Mouse (Mus musculus): Measurements from ENCODE around the gene Hibch. TPM values are rescaled to one million over a fixed set of nuclear protein-coding genes. Genes with fewer than 3 reads are reported as not detected.
A peak's percentile ranks its signal among the peaks of the same experiment; 100 is the strongest.
"Not testable (repeated sequence)": the region's sequence is repeated elsewhere in the genome, so short reads cannot be mapped to it uniquely, and the experiment has no call there.

Hibch gene
- total RNA-seq, 2 experiments from 2014 or later: 16.1 to 17.0 TPM

- DNase-seq (ENCODE audit: extremely low spot score in 1 of 2, low spot score in 1 of 2): no peak
Measured at GRCm38 (mm10) chr1:52866007-52866406, 21.3 kb downstream of the Hibch start.

GRCm38 (mm10) chr1:52867876-52868275 is 23.1 kb downstream of the Hibch start:
- DNase-seq (ENCODE audit: extremely low spot score in 1 of 2, low spot score in 1 of 2): no peak

- DNase-seq (ENCODE audit: extremely low spot score in 1 of 2, low spot score in 1 of 2): no peak
Measured at GRCm38 (mm10) chr1:52884208-52884607, 39.5 kb downstream of the Hibch start.

GRCm38 (mm10) chr1:52909783-52910182 is 65.1 kb downstream of the Hibch start:
- DNase-seq (ENCODE audit: extremely low spot score in 1 of 2, low spot score in 1 of 2): no peak

- DNase-seq (ENCODE audit: extremely low spot score in 1 of 2, low spot score in 1 of 2): no peak
Measured at GRCm38 (mm10) chr1:52916655-52917054, 71.9 kb downstream of the Hibch start.

- DNase-seq (ENCODE audit: extremely low spot score in 1 of 2, low spot score in 1 of 2): not testable (repeated sequence)
Measured at GRCm38 (mm10) chr1:52918897-52919296, 74.2 kb downstream of the Hibch start.

- not testable (repeated sequence) for DNase-seq (ENCODE audit: extremely low spot score in 1 of 2, low spot score in 1 of 2)
Measured at GRCm38 (mm10) chr1:52924482-52924881, 79.8 kb downstream of the Hibch start.

- DNase-seq (ENCODE audit: extremely low spot score in 1 of 2, low spot score in 1 of 2): no peak
Measured at GRCm38 (mm10) chr1:52934494-52934893, 89.8 kb downstream of the Hibch start.

- DNase-seq (ENCODE audit: extremely low spot score in 1 of 2, low spot score in 1 of 2): no peak
Measured at GRCm38 (mm10) chr1:52939021-52939420, 94.3 kb downstream of the Hibch start.

GRCm38 (mm10) chr1:52947895-52948294 is 103.2 kb downstream of the Hibch start:
- no peak for DNase-seq (ENCODE audit: extremely low spot score in 1 of 2, low spot score in 1 of 2)

GRCm38 (mm10) chr1:52951146-52951868 is 106.6 kb downstream of the Hibch start:
- DNase-seq (ENCODE audit: extremely low spot score in 1 of 2, low spot score in 1 of 2): no peak

GRCm38 (mm10) chr1:52952143-52952542 is 107.4 kb downstream of the Hibch start:
- DNase-seq (ENCODE audit: extremely low spot score in 1 of 2, low spot score in 1 of 2): no peak

GRCm38 (mm10) chr1:52952551-52953397 is 108.0 kb downstream of the Hibch start:
- DNase-seq (ENCODE audit: extremely low spot score in 1 of 2, low spot score in 1 of 2): peak in 1 of 2 experiments; percentile 29

GRCm38 (mm10) chr1:52953548-52953947 is 108.8 kb downstream of the Hibch start:
- no peak for DNase-seq (ENCODE audit: extremely low spot score in 1 of 2, low spot score in 1 of 2)

- no peak for DNase-seq (ENCODE audit: extremely low spot score in 1 of 2, low spot score in 1 of 2)
Measured at GRCm38 (mm10) chr1:52954456-52954855, 109.7 kb downstream of the Hibch start.

- DNase-seq (ENCODE audit: extremely low spot score in 1 of 2, low spot score in 1 of 2): peak; percentile 35 to 71
Measured at GRCm38 (mm10) chr1:52955102-52955501, 110.4 kb downstream of the Hibch start.

GRCm38 (mm10) chr1:52956746-52957145 is 112.0 kb downstream of the Hibch start:
- no peak for DNase-seq (ENCODE audit: extremely low spot score in 1 of 2, low spot score in 1 of 2)

GRCm38 (mm10) chr1:52960191-52960590 is 115.5 kb downstream of the Hibch start:
- no peak for DNase-seq (ENCODE audit: extremely low spot score in 1 of 2, low spot score in 1 of 2)

- DNase-seq (ENCODE audit: extremely low spot score in 1 of 2, low spot score in 1 of 2): no peak
Measured at GRCm38 (mm10) chr1:52963097-52963496, 118.4 kb downstream of the Hibch start.

GRCm38 (mm10) chr1:52964581-52964980 is 119.9 kb downstream of the Hibch start:
- DNase-seq (ENCODE audit: extremely low spot score in 1 of 2, low spot score in 1 of 2): no peak

Data from layer of hippocampus, postnatal 25 days (tissue).